Mouse (Mus musculus) megakaryocyte, embryonic 14.5 days (primary cell): ENCODE data around the gene Gm45234.

Experiments
- FLI1 ChIP-seq: IDR thresholded peaks from 2 replicates; pipeline ENCODE4 v1.6.1; 2012; ENCODE audit warnings: low read length, inconsistent platforms, mixed read lengths
- GATA1 ChIP-seq: IDR thresholded peaks from 3 replicates; pipeline ENCODE4 v1.6.1; 2012; ENCODE audit warnings: mixed read lengths, low read length, inconsistent platforms, borderline replicate concordance

- TF ChIP-seq FLI1 = no peak
- TF ChIP-seq GATA1 = no peak
Measured at GRCm38 (mm10) chr6:124779984-124780416, 24.2 kb upstream of the Gm45234 start.
